Mouse (Mus musculus): ENCODE measurements around the gene Myod1.
A peak's percentile ranks its signal among the peaks of the same experiment; 100 is the strongest.

GRCm38 (mm10) chr7:46422764-46423412, 46.6 kb downstream of the Myod1 start:
- TF ChIP-seq POLR2A (IDR thresholded peaks at IDR 0.05; ENCODE audit: extremely low read depth, insufficient read depth, low read length) (no peak), CTCF (IDR thresholded peaks at IDR 0.05; ENCODE audit: extremely low read depth, insufficient read depth, low read length) (peak; percentile 59)

Data from cortical plate, adult 2 months (tissue).